Mouse (Mus musculus) small intestine, adult 2 months (tissue): ENCODE data around the gene Mcm8. TPM values are rescaled to one million over a fixed set of nuclear protein-coding genes. Genes with fewer than 3 reads are reported as not detected.

Experiments
- H3K27ac ChIP-seq: fragments of 200-500 bp; 2 replicates; pipeline ENCODE4 v1.5.1; 2012; ENCODE audit warnings: low read depth, low read length, control low read depth, inconsistent platforms; ENCODE audit not compliant: insufficient read depth
- H3K27me3 ChIP-seq: fragments of 200-500 bp; 2 replicates; pipeline ENCODE4 v1.6.1; 2012; ENCODE audit warnings: mild to moderate bottlenecking, moderate library complexity, low read length, inconsistent platforms; ENCODE audit not compliant: control insufficient read depth, insufficient read depth
- H3K36me3 ChIP-seq: fragments of 200-500 bp; 2 replicates; pipeline ENCODE4 v1.6.1; 2012; ENCODE audit warnings: mild to moderate bottlenecking, low read length, control low read depth, inconsistent platforms; ENCODE audit not compliant: control insufficient read depth, insufficient read depth
- H3K4me1 ChIP-seq: fragments of 200-500 bp; 2 replicates; pipeline ENCODE4 v1.6.1; 2012; ENCODE audit warnings: low read length, inconsistent platforms, mixed read lengths; ENCODE audit not compliant: control insufficient read depth, insufficient read depth, insufficient read length
- H3K4me3 ChIP-seq: fragments of 200-500 bp; 2 replicates; pipeline ENCODE4 v1.5.1; 2012; ENCODE audit warnings: low read depth, mild to moderate bottlenecking, control low read depth, inconsistent platforms, low read length, moderate library complexity
- CTCF ChIP-seq: fragments of 200-500 bp; IDR thresholded peaks from 2 replicates; pipeline ENCODE4 v1.5.1; 2012; ENCODE audit warnings: low read depth, mild to moderate bottlenecking, control low read depth, inconsistent platforms, low read length, moderate library complexity, mixed read lengths; ENCODE audit not compliant: insufficient replicate concordance, insufficient read length; ENCODE audit errors: extremely low read depth
- POLR2A ChIP-seq: fragments of 200-500 bp; IDR thresholded peaks from 2 replicates; pipeline ENCODE4 v1.6.1; 2012; ENCODE audit warnings: low read depth, mild to moderate bottlenecking, control low read depth, inconsistent platforms, low read length, moderate library complexity
- WGBS: fragments of 180-500 bp; shearing (Covaris S2); methylation state at CpG from one replicate; pipeline ENCODE4 v1.1.7; 2018; 5-methylcytosine and 5-hydroxymethylcytosine counted together
- polyA plus RNA-seq: library from polyadenylated mRNA; depleted of rRNA; stranded (reverse); fragments of >200 nt; gene quantifications from 2 replicates; pipeline ENCODE4 v1.2.3, GENCODE M21; 2012

The Mcm8 gene
- polyA plus RNA-seq, 1 experiment, result 0.51 TPM

GRCm38 (mm10) chr2:132802976-132803375, 13.0 kb upstream of the Mcm8 start:
- TF ChIP-seq POLR2A (no peak), CTCF (no peak)
- Histone ChIP-seq H3K27me3 (no peaks in the 10 kb centered on the region), H3K4me3 (no peak overlapping the region), H3K27ac (no peak overlapping the region), H3K36me3 (peaks cover 36% of the 10 kb centered on the region), H3K4me1 (no peaks in the 10 kb centered on the region)
- WGBS, result 87% methylated on average over 2 of the region's 2 CpGs

GRCm38 (mm10) chr2:132841071-132841470, 25.1 kb downstream of the Mcm8 start:
- Histone ChIP-seq H3K36me3 (peaks cover 2% of the 10 kb centered on the region; the same call in 1 of the 2 replicates), H3K27ac (no peak overlapping the region), H3K4me1 (no peaks in the 10 kb centered on the region), H3K4me3 (no peak overlapping the region), H3K27me3 (no peaks in the 10 kb centered on the region)
- TF ChIP-seq POLR2A, result no peak
- no peak for TF ChIP-seq CTCF
- 94% methylated on average over 4 of the region's 4 CpGs for WGBS

GRCm38 (mm10) chr2:132846407-132847358, 30.7 kb downstream of the Mcm8 start, which contains the start of gene Crls1:
Gene Crls1, plus strand, starts transcription at chr2:132846666.
- H3K36me3 ChIP-seq, result peaks cover 11% of the 10 kb centered on the region
- TF ChIP-seq CTCF (peak; percentile 97), POLR2A (peak; percentile 90)
- peak within 1 kb of the TSS; percentile 81 for H3K4me3 ChIP-seq
- H3K4me1 ChIP-seq, result peaks cover 10% of the 10 kb centered on the region
- under 1% methylated on average over 96 of the region's 96 CpGs for WGBS
- H3K27ac ChIP-seq, result 0 out of 2 replicates have a peak within 1 kb of the TSS, but pooled peaks have one; percentile 28
- no peaks in the 10 kb centered on the region for H3K27me3 ChIP-seq

- Histone ChIP-seq H3K27me3 (no peaks in the 10 kb centered on the region), H3K4me3 (peak overlapping the region; percentile 81), H3K4me1 (peaks cover 10% of the 10 kb centered on the region), H3K36me3 (peaks cover 11% of the 10 kb centered on the region), H3K27ac (no peak overlapping the region)
- WGBS, result 15% methylated on average over 7 of the region's 7 CpGs
- no peak for TF ChIP-seq CTCF
- TF ChIP-seq POLR2A, result no peak
These were observed 31.6 kb downstream of the Mcm8 start for GRCm38 (mm10) chr2:132847581-132847980.

DNA sequence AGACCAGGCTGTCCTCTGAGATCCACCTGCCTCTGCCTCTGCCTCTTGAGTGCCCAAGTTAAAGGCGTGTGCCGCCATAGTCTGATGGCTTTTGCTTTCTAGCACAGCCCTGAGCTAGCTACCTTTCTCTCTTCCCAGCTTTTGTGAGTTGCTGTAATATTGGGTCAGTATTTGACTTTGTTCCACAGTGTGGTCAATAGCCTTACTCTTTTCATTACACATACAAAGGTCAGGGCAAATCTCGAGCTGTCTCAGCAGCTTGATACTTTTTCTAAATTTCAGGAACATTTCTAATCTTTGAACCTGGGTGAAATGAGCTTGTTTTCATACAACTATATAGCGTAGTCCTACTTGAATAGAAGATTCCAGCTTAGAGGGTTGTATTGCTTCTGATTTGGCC, 32.4 kb downstream of the Mcm8 start:
- Histone ChIP-seq H3K27me3 (no peaks in the 10 kb centered on the region), H3K4me3 (no peak overlapping the region), H3K27ac (no peak overlapping the region), H3K36me3 (peaks cover 15% of the 10 kb centered on the region), H3K4me1 (peaks cover 10% of the 10 kb centered on the region)
- WGBS, result 72% methylated on average over 4 of the region's 4 CpGs
- TF ChIP-seq CTCF, result no peak
- no peak for TF ChIP-seq POLR2A

GRCm38 (mm10) chr2:132849141-132849540, 33.2 kb downstream of the Mcm8 start:
- TF ChIP-seq CTCF (no peak), POLR2A (no peak)

GRCm38 (mm10) chr2:132853051-132853450, 37.1 kb downstream of the Mcm8 start:
- Histone ChIP-seq H3K4me1 (peaks cover 2% of the 10 kb centered on the region; the same call in 1 of the 2 replicates), H3K27me3 (no peaks in the 10 kb centered on the region), H3K27ac (no peak overlapping the region), H3K36me3 (peaks cover 25% of the 10 kb centered on the region), H3K4me3 (no peak overlapping the region)
- TF ChIP-seq POLR2A, result no peak
- TF ChIP-seq CTCF, result no peak
- 90% methylated on average over 1 of the region's 1 CpGs for WGBS

More at GRCm38 (mm10) chr2:132849141-132849540, 33.2 kb downstream of the Mcm8 start:
- no peaks in the 10 kb centered on the region for H3K27me3 ChIP-seq
- WGBS, result 92% methylated on average over 6 of the region's 6 CpGs
- peaks cover 10% of the 10 kb centered on the region for H3K4me1 ChIP-seq
- peaks cover 17% of the 10 kb centered on the region for H3K36me3 ChIP-seq
- no peak overlapping the region for H3K4me3 ChIP-seq
- no peak overlapping the region for H3K27ac ChIP-seq
